Mouse (Mus musculus) hindbrain, embryonic 16.5 days (tissue): ENCODE results near the gene Cc2d1a. TPM values are rescaled to one million over a fixed set of nuclear protein-coding genes. Genes with fewer than 3 reads are reported as not detected.

Experiments
- ATAC-seq: fragments of 200-750 bp; cut with Nextera tagmentation; 2 replicates; pipeline ENCODE4 v1.8.0; 2017; ENCODE audit warnings: moderate TSS enrichment, moderate library complexity
- H3K27ac ChIP-seq: fragments of 300-500 bp; sonication (generic); 2 replicates; pipeline ENCODE4 v1.5.1; 2014; ENCODE audit warnings: low read depth, mild to moderate bottlenecking, control low read depth, low read length, moderate library complexity
- H3K27me3 ChIP-seq: fragments of 300-500 bp; sonication (generic); replicated peaks from 2 replicates; pipeline ENCODE4 v1.6.1; 2014; ENCODE audit warnings: low read length; ENCODE audit not compliant: control insufficient read depth, insufficient read depth
- H3K36me3 ChIP-seq: fragments of 300-500 bp; sonication (generic); 2 replicates; pipeline ENCODE4 v1.6.1; 2014; ENCODE audit warnings: mild to moderate bottlenecking, low read length, moderate library complexity, mixed read lengths; ENCODE audit not compliant: control insufficient read depth, insufficient read depth
- H3K4me1 ChIP-seq: fragments of 300-500 bp; sonication (generic); 2 replicates; pipeline ENCODE4 v1.6.1; 2014; ENCODE audit warnings: low read depth, low read length; ENCODE audit not compliant: control insufficient read depth, insufficient read depth
- H3K4me2 ChIP-seq: fragments of 300-500 bp; sonication (generic); 2 replicates; pipeline ENCODE4 v1.6.1; 2014; ENCODE audit warnings: mild to moderate bottlenecking, low read length, control low read depth, moderate library complexity
- H3K4me3 ChIP-seq: fragments of 300-500 bp; sonication (generic); 2 replicates; pipeline ENCODE4 v1.5.1; 2014; ENCODE audit warnings: mild to moderate bottlenecking, low read length, control low read depth, moderate library complexity
- H3K9ac ChIP-seq: fragments of 300-500 bp; sonication (generic); 2 replicates; pipeline ENCODE4 v1.6.1; 2014; ENCODE audit warnings: low read depth, mild to moderate bottlenecking, control low read depth, low read length, moderate library complexity
- H3K9me3 ChIP-seq: fragments of 300-500 bp; sonication (generic); 2 replicates; pipeline ENCODE4 v1.6.1; 2014; ENCODE audit warnings: mild to moderate bottlenecking, low read length, moderate library complexity; ENCODE audit not compliant: control insufficient read depth
- WGBS: fragments of 180-500 bp; shearing (Covaris S2); extraction: QIAGEN DNeasy Blood & Tissue Kit; methylation state at CpG from one replicate; pipeline ENCODE4 v1.1.7; 2014; 5-methylcytosine and 5-hydroxymethylcytosine counted together
- polyA plus RNA-seq: library from polyadenylated mRNA; unstranded; fragments of >200 nt; fragmentation: Nextera tagmentation; extraction: Ambion mirVana; gene quantifications from 2 replicates; pipeline ENCODE4 v1.2.1, GENCODE M21; 2015

Gene Cc2d1a
- polyA plus RNA-seq, 1 experiment from 2014 or later: 53.3 TPM

GRCm38 (mm10) chr8:84189603-84190002 lies 41.9 kb upstream of the Cc2d1a start:
- ATAC-seq: no peak
- H3K36me3 ChIP-seq: no peaks in the 10 kb centered on the region
- H3K27me3 ChIP-seq: peaks cover 2% of the 10 kb centered on the region; the same call in 1 of the 2 replicates
- no peak overlapping the region for H3K4me2 ChIP-seq
- no peak overlapping the region for H3K4me3 ChIP-seq
- H3K27ac ChIP-seq: no peak overlapping the region
- H3K9me3 ChIP-seq: no peaks in the 10 kb centered on the region
- H3K9ac ChIP-seq: no peak overlapping the region
- 60% methylated on average over 4 of the region's 4 CpGs for WGBS
- H3K4me1 ChIP-seq: peaks cover 9% of the 10 kb centered on the region

GRCm38 (mm10) chr8:84188671-84189070 lies 40.9 kb upstream of the Cc2d1a start:
- Histone ChIP-seq H3K4me1 (peaks cover 14% of the 10 kb centered on the region), H3K27me3 (peaks cover 2% of the 10 kb centered on the region; the same call in 1 of the 2 replicates), H3K9me3 (no peaks in the 10 kb centered on the region), H3K27ac (no peak overlapping the region), H3K4me2 (no peak overlapping the region), H3K4me3 (no peak overlapping the region), H3K36me3 (no peaks in the 10 kb centered on the region), H3K9ac (no peak overlapping the region)
- no peak for ATAC-seq
- 87% methylated on average over 10 of the region's 10 CpGs for WGBS

- peak overlapping the region; percentile 62 for H3K4me2 ChIP-seq
- H3K36me3 ChIP-seq: no peaks in the 10 kb centered on the region
- peak overlapping the region; percentile 50 for H3K9ac ChIP-seq
- peaks cover 2% of the 10 kb centered on the region; the same call in 1 of the 2 replicates for H3K27me3 ChIP-seq
- no peaks in the 10 kb centered on the region for H3K9me3 ChIP-seq
- H3K27ac ChIP-seq: no peak overlapping the region
- peak overlapping the region; percentile 32 for H3K4me3 ChIP-seq
- WGBS: 6% methylated on average over 21 of the region's 21 CpGs
- peaks cover 21% of the 10 kb centered on the region for H3K4me1 ChIP-seq
- no peak for ATAC-seq
These were observed 39.5 kb upstream of the Cc2d1a start for GRCm38 (mm10) chr8:84187065-84187755.

- peak; percentile 15 for ATAC-seq
- H3K4me1 ChIP-seq: peaks cover 26% of the 10 kb centered on the region
- peak overlapping the region; percentile 62 for H3K4me2 ChIP-seq
- peak overlapping the region; percentile 32 for H3K4me3 ChIP-seq
- H3K9me3 ChIP-seq: no peaks in the 10 kb centered on the region
- WGBS: under 1% methylated on average over 12 of the region's 12 CpGs
- peak overlapping the region; percentile 50; the same call in 1 of the 2 replicates for H3K9ac ChIP-seq
- H3K27ac ChIP-seq: no peak overlapping the region
- H3K27me3 ChIP-seq: peaks cover 2% of the 10 kb centered on the region; the same call in 1 of the 2 replicates
- H3K36me3 ChIP-seq: no peaks in the 10 kb centered on the region
These were observed 38.8 kb upstream of the Cc2d1a start for GRCm38 (mm10) chr8:84186547-84186946.

GRCm38 (mm10) chr8:84185117-84185516 lies 37.4 kb upstream of the Cc2d1a start, which contains the start of gene Nanos3:
Gene Nanos3 (minus strand): TSS chr8:84185217.
- H3K4me1 ChIP-seq: peaks cover 40% of the 10 kb centered on the region
- H3K9ac ChIP-seq: peak within 1 kb of the TSS; percentile 96
- H3K27me3 ChIP-seq: peaks cover 2% of the 10 kb centered on the region; the same call in 1 of the 2 replicates
- H3K36me3 ChIP-seq: no peaks in the 10 kb centered on the region
- H3K4me3 ChIP-seq: peak within 1 kb of the TSS; percentile 71
- WGBS: 95% methylated on average over 7 of the region's 7 CpGs
- no peak for ATAC-seq
- H3K4me2 ChIP-seq: peak within 1 kb of the TSS; percentile 79
- H3K9me3 ChIP-seq: no peaks in the 10 kb centered on the region
- peak within 1 kb of the TSS; percentile 94 for H3K27ac ChIP-seq

GRCm38 (mm10) chr8:84184085-84185043 lies 36.6 kb upstream of the Cc2d1a start:
- 15% methylated on average over 21 of the region's 21 CpGs for WGBS
- H3K27ac ChIP-seq: peak overlapping the region; percentile 94
- peaks cover 47% of the 10 kb centered on the region for H3K4me1 ChIP-seq
- H3K9ac ChIP-seq: peak overlapping the region; percentile 96
- H3K4me2 ChIP-seq: peak overlapping the region; percentile 79
- no peaks in the 10 kb centered on the region for H3K36me3 ChIP-seq
- no peaks in the 10 kb centered on the region for H3K9me3 ChIP-seq
- H3K27me3 ChIP-seq: peaks cover 2% of the 10 kb centered on the region; the same call in 1 of the 2 replicates
- H3K4me3 ChIP-seq: peak overlapping the region; percentile 71
- ATAC-seq: 0 out of 2 replicates have a peak, but pooled peaks have one; percentile 3

- peaks cover 54% of the 10 kb centered on the region for H3K4me1 ChIP-seq
These were observed 35.7 kb upstream of the Cc2d1a start for GRCm38 (mm10) chr8:84183261-84184084.

GRCm38 (mm10) chr8:84182833-84183232 lies 35.1 kb upstream of the Cc2d1a start:
- Histone ChIP-seq H3K4me1 (peaks cover 55% of the 10 kb centered on the region), H3K27me3 (peaks cover 2% of the 10 kb centered on the region; the same call in 1 of the 2 replicates), H3K9me3 (no peaks in the 10 kb centered on the region), H3K9ac (peak overlapping the region; percentile 96), H3K4me3 (peak overlapping the region; percentile 71), H3K36me3 (no peaks in the 10 kb centered on the region), H3K27ac (peak overlapping the region; percentile 94), H3K4me2 (peak overlapping the region; percentile 79)
- WGBS: 44% methylated on average over 4 of the region's 4 CpGs
- ATAC-seq: no peak

More at GRCm38 (mm10) chr8:84183261-84184084, 35.7 kb upstream of the Cc2d1a start:
- peak overlapping the region; percentile 71 for H3K4me3 ChIP-seq
- H3K9me3 ChIP-seq: no peaks in the 10 kb centered on the region
- no peaks in the 10 kb centered on the region for H3K36me3 ChIP-seq
- WGBS: under 1% methylated on average over 62 of the region's 87 CpGs
- H3K27me3 ChIP-seq: peaks cover 2% of the 10 kb centered on the region; the same call in 1 of the 2 replicates
- peak overlapping the region; percentile 79 for H3K4me2 ChIP-seq
- ATAC-seq: peak; percentile 59
- peak overlapping the region; percentile 94 for H3K27ac ChIP-seq
- peak overlapping the region; percentile 96 for H3K9ac ChIP-seq
